Mouse (Mus musculus) G1E-ER4 (cell line): ENCODE measurements around the gene Olfr498. TPM values are rescaled to one million over a fixed set of nuclear protein-coding genes. Genes with fewer than 3 reads are reported as not detected.

Experiments
- GATA1 ChIP-seq: IDR thresholded peaks from one replicate; pipeline ENCODE4 v1.8.0; 2012; ENCODE audit warnings: low read length, inconsistent platforms
- polyA plus RNA-seq: library from polyadenylated mRNA; stranded (reverse); fragments of >175 nt; gene quantifications from 2 replicates; pipeline ENCODE4 v1.2.3, GENCODE M21; 2012

Gene Olfr498
- polyA plus RNA-seq, result not detected in 2 replicates

DNA sequence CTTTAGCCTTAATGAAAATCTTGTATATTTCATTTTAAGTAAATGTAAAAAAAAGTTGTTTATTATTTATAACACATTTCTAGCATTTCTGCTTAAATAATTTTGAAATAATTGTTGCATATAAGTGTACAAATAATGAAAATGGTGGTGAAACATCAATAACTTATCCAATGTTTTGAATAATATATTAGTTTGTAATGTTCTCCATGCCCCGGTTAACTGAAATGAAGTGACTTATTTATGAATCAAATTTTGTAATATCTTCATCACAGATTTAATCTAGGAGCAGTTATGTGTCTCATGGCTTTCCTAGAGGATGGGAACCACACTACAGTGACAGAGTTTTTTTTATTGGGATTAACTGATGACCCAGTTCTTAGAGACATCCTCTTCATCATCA is at the start of gene Olfr498:
Gene Olfr498, plus strand, starts transcription at position 301 of the 400 bp plus-strand sequence.
- TF ChIP-seq GATA1, result no peak

DNA sequence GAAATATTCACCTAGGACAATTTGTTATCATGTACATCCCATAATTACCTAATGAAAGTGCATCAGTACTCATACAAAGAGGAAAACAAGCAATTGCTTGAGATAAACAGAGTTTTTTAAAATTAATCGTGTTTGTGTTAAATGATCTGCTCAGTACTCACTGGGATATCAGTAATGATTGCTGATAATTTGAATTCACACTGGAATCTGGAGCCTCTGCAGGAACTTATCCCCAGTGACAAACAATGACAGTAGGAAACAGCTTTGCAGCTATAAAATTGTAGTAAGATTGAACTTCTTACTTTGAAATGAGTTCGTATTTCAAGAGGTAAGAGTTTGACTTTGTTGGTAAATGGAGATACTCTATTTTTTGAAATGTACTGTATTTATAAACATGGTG is 45.0 kb upstream of the Olfr498 start, which contains the start of gene Olfr497:
Gene Olfr497, plus strand, starts transcription at position 301 of the 400 bp plus-strand sequence.
- TF ChIP-seq GATA1, result no peak

Other genes starting within 250 kb of the Olfr498 start
- not detected in 2 replicates for gene Olfr488, start 207.0 kb upstream of the Olfr498 start, polyA plus RNA-seq
- not detected in 2 replicates for gene Olfr490, start 176.4 kb upstream of the Olfr498 start, polyA plus RNA-seq
- not detected in 2 replicates for gene Olfr491, start 151.9 kb upstream of the Olfr498 start, polyA plus RNA-seq
- not detected in 2 replicates for gene Olfr492, start 141.7 kb upstream of the Olfr498 start, polyA plus RNA-seq
- gene Olfr493, start 118.3 kb upstream of the Olfr498 start, polyA plus RNA-seq, result not detected in 2 replicates
- gene Olfr494, start 100.0 kb upstream of the Olfr498 start, polyA plus RNA-seq, result not detected in 2 replicates
- gene Olfr495, start 72.2 kb upstream of the Olfr498 start, polyA plus RNA-seq, result not detected in 2 replicates
- not detected in 2 replicates for gene Olfr497, start 44.9 kb upstream of the Olfr498 start, polyA plus RNA-seq
- not detected in 2 replicates for gene Olfr502, start 59.7 kb downstream of the Olfr498 start, polyA plus RNA-seq
- not detected in 2 replicates for gene Olfr503, start 79.2 kb downstream of the Olfr498 start, polyA plus RNA-seq
- not detected in 2 replicates for gene Olfr504, start 100.5 kb downstream of the Olfr498 start, polyA plus RNA-seq
- gene Olfr506, start 145.5 kb downstream of the Olfr498 start, polyA plus RNA-seq, result not detected in 2 replicates
- not detected in 2 replicates for gene Olfr507, start 156.5 kb downstream of the Olfr498 start, polyA plus RNA-seq
- gene Olfr508, start 164.7 kb downstream of the Olfr498 start, polyA plus RNA-seq, result not detected in 2 replicates
- gene Olfr509, start 186.6 kb downstream of the Olfr498 start, polyA plus RNA-seq, result not detected in 2 replicates
- gene Olfr510, start 201.1 kb downstream of the Olfr498 start, polyA plus RNA-seq, result not detected in 2 replicates
- not detected in 2 replicates for gene Olfr512, start 248.0 kb downstream of the Olfr498 start, polyA plus RNA-seq